In the genomic region with DNA sequence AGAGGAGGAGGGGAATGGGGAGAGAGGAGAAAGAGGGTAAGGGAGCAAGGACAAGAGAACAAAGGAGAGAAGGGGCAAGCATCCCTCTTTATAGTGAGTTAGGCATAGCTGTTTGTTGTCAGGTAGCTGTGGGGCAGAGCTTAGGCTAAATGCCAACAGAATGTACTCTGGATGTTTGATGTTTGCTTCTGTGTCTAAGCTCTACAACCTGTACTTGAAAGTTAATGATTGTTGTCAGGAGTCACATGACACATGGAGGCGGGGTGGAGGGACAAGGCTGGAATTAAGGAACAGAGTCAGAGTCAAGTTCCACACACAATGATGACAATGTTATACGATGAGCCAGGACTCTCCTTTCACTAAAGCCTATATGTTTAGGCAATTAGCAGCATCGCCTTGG, we compare ENCODE assay signal across 25 mouse cellular contexts. TPM values are rescaled to one million over a fixed set of nuclear protein-coding genes. Genes with fewer than 3 reads are reported as not detected.
DNase-seq lines count a peak whose midpoint lies in the region; ATAC-seq lines count a peak whose summit lies in the region.
"Had no signal": no experiment of that assay in that cellular context is flagged by ENCODE, and none has a peak within 500 bp of the region (broad histone marks: within the 10 kb centered on the region; RNA-seq: fewer than 3 reads in every experiment).

No protein-coding gene starts in this region.

- H3K4me2 ChIP-seq in intestine, embryonic 16.5 days (ENCODE audit: low read depth, low read length) = no peak overlapping the region
- H3K4me2 ChIP-seq in liver, embryonic 16.5 days (ENCODE audit: low read depth, low read length) = no peak overlapping the region
- H3K4me2 ChIP-seq in midbrain, embryonic 13.5 days (replicated peaks) = no peak overlapping the region
- H3K4me2 ChIP-seq: forebrain, embryonic 13.5 days; heart, embryonic 11.5 days; hindbrain, embryonic 13.5 days; limb, embryonic 15.5 days; neural tube, embryonic 12.5 days had no signal

- no peaks in the 10 kb centered on the region for H3K4me1 ChIP-seq in intestine, embryonic 16.5 days (ENCODE audit: control insufficient read depth, insufficient read depth, low read length)
- no peaks in the 10 kb centered on the region for H3K4me1 ChIP-seq in liver, embryonic 16.5 days (ENCODE audit: control insufficient read depth, low read depth, low read length)
- no peaks in the 10 kb centered on the region for H3K4me1 ChIP-seq in midbrain, embryonic 13.5 days (replicated peaks)
- H3K4me1 ChIP-seq: hindbrain, embryonic 13.5 days; limb, embryonic 15.5 days; neural tube, embryonic 12.5 days had no signal

- 0 out of 2 replicates have a peak, but pooled peaks have one; percentile 58 for ATAC-seq in intestine, embryonic 16.5 days
- ATAC-seq in liver, embryonic 16.5 days (ENCODE audit: low read depth) = peak; percentile 86
- ATAC-seq in midbrain, embryonic 13.5 days = no peak
- ATAC-seq in erythroblast, adult 5-6 weeks (replicated peaks; ENCODE audit: low FRiP score, poor library complexity, severe bottlenecking) = no peak
- ATAC-seq: forebrain, embryonic 13.5 days had no signal

- H3K9me3 ChIP-seq in intestine, embryonic 16.5 days (ENCODE audit: control insufficient read depth, low read length) = no peaks in the 10 kb centered on the region
- no peaks in the 10 kb centered on the region for H3K9me3 ChIP-seq in liver, embryonic 16.5 days (replicated peaks; ENCODE audit: control insufficient read depth, low read length)
- H3K9me3 ChIP-seq in midbrain, embryonic 13.5 days = no peaks in the 10 kb centered on the region
- H3K9me3 ChIP-seq: forebrain, embryonic 13.5 days; hindbrain, embryonic 13.5 days; limb, embryonic 15.5 days; neural tube, embryonic 12.5 days had no signal

- peak; percentile 27 for DNase-seq in kidney, adult 11 months
- no peak for DNase-seq in kidney, postnatal 4 days
- DNase-seq in lung, postnatal 25 days (ENCODE audit: low spot score) = peak; percentile 79
- DNase-seq in frontal cortex, adult 2 months (ENCODE audit: extremely low spot score in 1 of 2, low spot score in 1 of 2) = no peak
- DNase-seq: adrenal gland, adult 2 months; cerebellum, postnatal 14 days; embryo, embryonic 11 days; heart, postnatal 14 days; right cerebral cortex, postnatal 25 days; thymus, postnatal 25 days had no signal

- H3K36me3 ChIP-seq in intestine, embryonic 16.5 days (ENCODE audit: control insufficient read depth, insufficient read depth, low read length) = no peaks in the 10 kb centered on the region
- H3K36me3 ChIP-seq in liver, embryonic 16.5 days (ENCODE audit: control insufficient read depth, insufficient read depth) = no peaks in the 10 kb centered on the region
- H3K36me3 ChIP-seq in midbrain, embryonic 13.5 days = no peaks in the 10 kb centered on the region
- H3K36me3 ChIP-seq: hindbrain, embryonic 13.5 days; limb, embryonic 15.5 days; neural tube, embryonic 12.5 days had no signal

- WGBS in intestine, embryonic 16.5 days = 76% methylated on average over 3 of the region's 3 CpGs
- 65% methylated on average over 3 of the region's 3 CpGs for WGBS in liver, embryonic 16.5 days (ENCODE audit: insufficient replicate concordance)
- 89% methylated on average over 3 of the region's 3 CpGs for WGBS in midbrain, embryonic 13.5 days

- H3K27ac ChIP-seq in intestine, embryonic 16.5 days (ENCODE audit: low read length) = no peak overlapping the region
- H3K27ac ChIP-seq in liver, embryonic 16.5 days (ENCODE audit: low read length) = no peak overlapping the region
- H3K27ac ChIP-seq in midbrain, embryonic 13.5 days = no peak overlapping the region
- H3K27ac ChIP-seq: forebrain, embryonic 13.5 days; hindbrain, embryonic 13.5 days; limb, embryonic 15.5 days; neural tube, embryonic 12.5 days had no signal

- no peak overlapping the region for H3K9ac ChIP-seq in intestine, embryonic 16.5 days (ENCODE audit: low read depth, low read length)
- no peak overlapping the region for H3K9ac ChIP-seq in liver, embryonic 16.5 days (ENCODE audit: low read depth, low read length)
- no peak overlapping the region for H3K9ac ChIP-seq in midbrain, embryonic 13.5 days (replicated peaks)
- H3K9ac ChIP-seq: forebrain, embryonic 13.5 days; hindbrain, embryonic 13.5 days; limb, embryonic 15.5 days; neural tube, embryonic 12.5 days had no signal

- H3K4me3 ChIP-seq in intestine, embryonic 16.5 days (ENCODE audit: low read length) = no peak overlapping the region
- H3K4me3 ChIP-seq in liver, embryonic 16.5 days (ENCODE audit: low read depth, low read length) = no peak overlapping the region
- H3K4me3 ChIP-seq in midbrain, embryonic 13.5 days (replicated peaks) = no peak overlapping the region
- H3K4me3 ChIP-seq: forebrain, embryonic 13.5 days; hindbrain, embryonic 13.5 days; limb, embryonic 15.5 days; neural tube, embryonic 12.5 days had no signal

- H3K27me3 ChIP-seq in intestine, embryonic 16.5 days (replicated peaks; ENCODE audit: control insufficient read depth, insufficient read depth, low read length) = no peaks in the 10 kb centered on the region
- no peaks in the 10 kb centered on the region for H3K27me3 ChIP-seq in liver, embryonic 16.5 days (ENCODE audit: control insufficient read depth, insufficient read depth, low read depth, low read length)
- H3K27me3 ChIP-seq in midbrain, embryonic 13.5 days = no peaks in the 10 kb centered on the region
- H3K27me3 ChIP-seq: CH12.LX; forebrain, embryonic 13.5 days; hindbrain, embryonic 13.5 days; limb, embryonic 15.5 days; neural tube, embryonic 12.5 days had no signal

RNA-seq across cellular contexts. Expression of a gene that starts 53.6 kb away (rescaled TPM):
- not detected in 2 replicates for polyA plus RNA-seq in intestine, embryonic 16.5 days (2015; fragmentation: Nextera tagmentation; extraction: Ambion mirVana)
- polyA plus RNA-seq in liver, embryonic 16.5 days (2015; fragmentation: Nextera tagmentation; extraction: Ambion mirVana) = not detected in 2 replicates
- polyA plus RNA-seq in midbrain, embryonic 13.5 days (2015; fragmentation: Nextera tagmentation; extraction: Ambion mirVana) = not detected in 2 replicates
- total RNA-seq in erythroblast, adult 5-6 weeks (2015; ENCODE audit: low replicate concordance) = not detected in 2 replicates
- total RNA-seq in erythroblast, adult 5-6 weeks (2017; ENCODE audit: low replicate concordance) = not detected in 2 replicates
- polyA plus RNA-seq in frontal cortex, adult 2 months (2012; rRNA removed) = not detected in 2 replicates
- total RNA-seq: adrenal gland, adult 2 months; CH12.LX; gastrocnemius, postnatal 4 days; heart, postnatal 14 days; layer of hippocampus, postnatal 10 days; left cerebral cortex, postnatal 25 days; monocyte, adult 5-6 weeks had no signal
- polyA plus RNA-seq: adrenal gland, adult 2 months; forebrain, embryonic 13.5 days; heart, embryonic 11.5 days; hindbrain, embryonic 13.5 days; intestine, embryonic 14.5 days; limb, embryonic 15.5 days; neural tube, embryonic 12.5 days had no signal

Comparison
In these comparisons a context has a peak if more than half of its experiments do, and no peak if none do; other contexts are left out.
1. DNase-seq: peak in kidney, adult 11 months (single experiment) and lung, postnatal 25 days (single experiment); none in kidney, postnatal 4 days (0 of 2) and frontal cortex, adult 2 months (0 of 2).
2. ATAC-seq: peak in intestine, embryonic 16.5 days (single experiment) and liver, embryonic 16.5 days (single experiment); none in midbrain, embryonic 13.5 days (single experiment) and erythroblast, adult 5-6 weeks (single experiment).